Mouse (Mus musculus): ENCODE results near the gene Kdelr3.

Gene Kdelr3

GRCm38 (mm10) chr15:79511553-79512320 lies 4.5 kb upstream of the Kdelr3 start:
- peak; percentile 87 for DNase-seq (ENCODE audit: low read depth, low spot score)

- DNase-seq (ENCODE audit: low read depth, low spot score), result no peak
Measured at GRCm38 (mm10) chr15:79513940-79514339, 2.3 kb upstream of the Kdelr3 start.

GRCm38 (mm10) chr15:79517710-79518109 lies 1.5 kb downstream of the Kdelr3 start:
- no peak for DNase-seq (ENCODE audit: low read depth, low spot score)

- DNase-seq (ENCODE audit: low read depth, low spot score), result no peak
Measured at GRCm38 (mm10) chr15:79518571-79518970, 2.4 kb downstream of the Kdelr3 start.

GRCm38 (mm10) chr15:79519400-79520220 lies 3.4 kb downstream of the Kdelr3 start:
- DNase-seq (ENCODE audit: low read depth, low spot score), result no peak

- no peak for DNase-seq (ENCODE audit: low read depth, low spot score)
Measured at GRCm38 (mm10) chr15:79525564-79525963, 9.4 kb downstream of the Kdelr3 start.

GRCm38 (mm10) chr15:79525979-79526768 lies 10.0 kb downstream of the Kdelr3 start:
- no peak for DNase-seq (ENCODE audit: low read depth, low spot score)

GRCm38 (mm10) chr15:79527192-79527591 lies 11.0 kb downstream of the Kdelr3 start:
- DNase-seq (ENCODE audit: low read depth, low spot score), result peak; percentile 88

GRCm38 (mm10) chr15:79527991-79528639 lies 11.9 kb downstream of the Kdelr3 start:
- no peak for DNase-seq (ENCODE audit: low read depth, low spot score)

- DNase-seq (ENCODE audit: low read depth, low spot score), result no peak
Measured at GRCm38 (mm10) chr15:79529935-79530334, 13.7 kb downstream of the Kdelr3 start.

GRCm38 (mm10) chr15:79533796-79534195 lies 17.6 kb downstream of the Kdelr3 start:
- no peak for DNase-seq (ENCODE audit: low read depth, low spot score)

- no peak for DNase-seq (ENCODE audit: low read depth, low spot score)
Measured at GRCm38 (mm10) chr15:79543968-79544367, 27.8 kb downstream of the Kdelr3 start.

- no peak for DNase-seq (ENCODE audit: low read depth, low spot score)
Measured at GRCm38 (mm10) chr15:79545496-79545895, 29.3 kb downstream of the Kdelr3 start.

GRCm38 (mm10) chr15:79545921-79546399 lies 29.7 kb downstream of the Kdelr3 start:
- peak; percentile 66 for DNase-seq (ENCODE audit: low read depth, low spot score)

- peak; percentile 99 for DNase-seq (ENCODE audit: low read depth, low spot score)
Measured at GRCm38 (mm10) chr15:79546410-79547288, 30.4 kb downstream of the Kdelr3 start, which contains the start of gene Ddx17. Ddx17 (minus strand) TSS chr15:79546741.

GRCm38 (mm10) chr15:79547289-79547820 lies 31.1 kb downstream of the Kdelr3 start:
- no peak for DNase-seq (ENCODE audit: low read depth, low spot score)

GRCm38 (mm10) chr15:79548226-79548625 lies 32.0 kb downstream of the Kdelr3 start:
- DNase-seq (ENCODE audit: low read depth, low spot score), result no peak

- DNase-seq (ENCODE audit: low read depth, low spot score), result no peak
Measured at GRCm38 (mm10) chr15:79552566-79552965, 36.4 kb downstream of the Kdelr3 start.

- DNase-seq (ENCODE audit: low read depth, low spot score), result peak; percentile 28
Measured at GRCm38 (mm10) chr15:79559649-79560048, 43.4 kb downstream of the Kdelr3 start.

GRCm38 (mm10) chr15:79562417-79562816 lies 46.2 kb downstream of the Kdelr3 start:
- DNase-seq (ENCODE audit: low read depth, low spot score), result peak; percentile 90
